Mouse (Mus musculus): ENCODE results near the gene Gpr142. TPM values are rescaled to one million over a fixed set of nuclear protein-coding genes. Genes with fewer than 3 reads are reported as not detected.

Gene Gpr142
- polyA plus RNA-seq, 1 experiment, result not detected

GRCm38 (mm10) chr11:114826686-114827085 lies 28.0 kb downstream of the Gpr142 start:
- no peak for DNase-seq
- Histone ChIP-seq H3K36me3 (ENCODE audit: control insufficient read depth, insufficient read depth, low read length) (no peaks in the 10 kb centered on the region), H3K27ac (ENCODE audit: control insufficient read depth, insufficient read depth, low read length) (no peak overlapping the region), H3K27me3 (ENCODE audit: control insufficient read depth, insufficient read depth, low read length) (no peaks in the 10 kb centered on the region), H3K4me3 (ENCODE audit: control insufficient read depth, insufficient read depth, low read length) (no peak overlapping the region), H3K4me1 (replicated peaks; ENCODE audit: control insufficient read depth, insufficient read depth, low read length) (peaks cover 9% of the 10 kb centered on the region; the same call in 1 of the 2 replicates)
- 19% methylated on average over 5 of the region's 5 CpGs for WGBS
- TF ChIP-seq POLR2A (IDR thresholded peaks at IDR 0.05; ENCODE audit: control insufficient read depth, extremely low read depth, insufficient read depth, low read length, poor library complexity), result no peak
- no peak for TF ChIP-seq CTCF (IDR thresholded peaks at IDR 0.05; ENCODE audit: borderline replicate concordance, control insufficient read depth, extremely low read depth, insufficient read depth, low read length, poor library complexity)

- H3K27me3 ChIP-seq (ENCODE audit: control insufficient read depth, insufficient read depth, low read length), result no peaks in the 10 kb centered on the region
- WGBS, result 28% methylated on average over 24 of the region's 24 CpGs
- TF ChIP-seq POLR2A (IDR thresholded peaks at IDR 0.05; ENCODE audit: control insufficient read depth, extremely low read depth, insufficient read depth, low read length, poor library complexity) (no peak), CTCF (IDR thresholded peaks at IDR 0.05; ENCODE audit: borderline replicate concordance, control insufficient read depth, extremely low read depth, insufficient read depth, low read length, poor library complexity) (no peak)
- no peak for DNase-seq
- H3K4me3 ChIP-seq (ENCODE audit: control insufficient read depth, insufficient read depth, low read length), result no peak overlapping the region
- no peaks in the 10 kb centered on the region for H3K36me3 ChIP-seq (ENCODE audit: control insufficient read depth, insufficient read depth, low read length)
- no peak overlapping the region for H3K27ac ChIP-seq (ENCODE audit: control insufficient read depth, insufficient read depth, low read length)
- H3K4me1 ChIP-seq (replicated peaks; ENCODE audit: control insufficient read depth, insufficient read depth, low read length), result peaks cover 9% of the 10 kb centered on the region; the same call in 1 of the 2 replicates
Measured at GRCm38 (mm10) chr11:114829499-114830432, 31.0 kb downstream of the Gpr142 start.

GRCm38 (mm10) chr11:114830433-114830773 lies 31.7 kb downstream of the Gpr142 start:
- DNase-seq, result no peak
- TF ChIP-seq CTCF (IDR thresholded peaks at IDR 0.05; ENCODE audit: borderline replicate concordance, control insufficient read depth, extremely low read depth, insufficient read depth, low read length, poor library complexity), result no peak
- TF ChIP-seq POLR2A (IDR thresholded peaks at IDR 0.05; ENCODE audit: control insufficient read depth, extremely low read depth, insufficient read depth, low read length, poor library complexity), result no peak
- Histone ChIP-seq H3K36me3 (ENCODE audit: control insufficient read depth, insufficient read depth, low read length) (no peaks in the 10 kb centered on the region), H3K4me1 (replicated peaks; ENCODE audit: control insufficient read depth, insufficient read depth, low read length) (peaks cover 9% of the 10 kb centered on the region; the same call in 1 of the 2 replicates), H3K27me3 (ENCODE audit: control insufficient read depth, insufficient read depth, low read length) (no peaks in the 10 kb centered on the region), H3K27ac (ENCODE audit: control insufficient read depth, insufficient read depth, low read length) (no peak overlapping the region), H3K4me3 (ENCODE audit: control insufficient read depth, insufficient read depth, low read length) (no peak overlapping the region)
- WGBS, result 79% methylated on average over 8 of the region's 8 CpGs

- TF ChIP-seq POLR2A (IDR thresholded peaks at IDR 0.05; ENCODE audit: control insufficient read depth, extremely low read depth, insufficient read depth, low read length, poor library complexity) (no peak), CTCF (IDR thresholded peaks at IDR 0.05; ENCODE audit: borderline replicate concordance, control insufficient read depth, extremely low read depth, insufficient read depth, low read length, poor library complexity) (no peak)
- H3K27ac ChIP-seq (ENCODE audit: control insufficient read depth, insufficient read depth, low read length), result no peak overlapping the region
- no peak overlapping the region for H3K4me3 ChIP-seq (ENCODE audit: control insufficient read depth, insufficient read depth, low read length)
- WGBS, result 86% methylated on average over 5 of the region's 5 CpGs
- no peaks in the 10 kb centered on the region for H3K27me3 ChIP-seq (ENCODE audit: control insufficient read depth, insufficient read depth, low read length)
- peaks cover 9% of the 10 kb centered on the region; the same call in 1 of the 2 replicates for H3K4me1 ChIP-seq (replicated peaks; ENCODE audit: control insufficient read depth, insufficient read depth, low read length)
- DNase-seq, result no peak
- H3K36me3 ChIP-seq (ENCODE audit: control insufficient read depth, insufficient read depth, low read length), result no peaks in the 10 kb centered on the region
Measured at GRCm38 (mm10) chr11:114833166-114833565, 34.4 kb downstream of the Gpr142 start.

- no peaks in the 10 kb centered on the region for H3K27me3 ChIP-seq (ENCODE audit: control insufficient read depth, insufficient read depth, low read length)
- no peaks in the 10 kb centered on the region for H3K36me3 ChIP-seq (ENCODE audit: control insufficient read depth, insufficient read depth, low read length)
- TF ChIP-seq POLR2A (IDR thresholded peaks at IDR 0.05; ENCODE audit: control insufficient read depth, extremely low read depth, insufficient read depth, low read length, poor library complexity), result no peak
- TF ChIP-seq CTCF (IDR thresholded peaks at IDR 0.05; ENCODE audit: borderline replicate concordance, control insufficient read depth, extremely low read depth, insufficient read depth, low read length, poor library complexity), result no peak
- 23% methylated on average over 8 of the region's 8 CpGs for WGBS
- H3K27ac ChIP-seq (ENCODE audit: control insufficient read depth, insufficient read depth, low read length), result no peak overlapping the region
- H3K4me1 ChIP-seq (replicated peaks; ENCODE audit: control insufficient read depth, insufficient read depth, low read length), result no peaks in the 10 kb centered on the region; the same call in 1 of the 2 replicates
- no peak overlapping the region for H3K4me3 ChIP-seq (ENCODE audit: control insufficient read depth, insufficient read depth, low read length)
- DNase-seq, result no peak
Measured at GRCm38 (mm10) chr11:114843818-114844463, 45.2 kb downstream of the Gpr142 start.

- no peak for DNase-seq
- H3K27me3 ChIP-seq (ENCODE audit: control insufficient read depth, insufficient read depth, low read length), result no peaks in the 10 kb centered on the region
- H3K27ac ChIP-seq (ENCODE audit: control insufficient read depth, insufficient read depth, low read length), result no peak overlapping the region
- no peak overlapping the region for H3K4me3 ChIP-seq (ENCODE audit: control insufficient read depth, insufficient read depth, low read length)
- no peaks in the 10 kb centered on the region for H3K36me3 ChIP-seq (ENCODE audit: control insufficient read depth, insufficient read depth, low read length)
- TF ChIP-seq CTCF (IDR thresholded peaks at IDR 0.05; ENCODE audit: borderline replicate concordance, control insufficient read depth, extremely low read depth, insufficient read depth, low read length, poor library complexity), result no peak
- TF ChIP-seq POLR2A (IDR thresholded peaks at IDR 0.05; ENCODE audit: control insufficient read depth, extremely low read depth, insufficient read depth, low read length, poor library complexity), result no peak
- no peaks in the 10 kb centered on the region; the same call in 1 of the 2 replicates for H3K4me1 ChIP-seq (replicated peaks; ENCODE audit: control insufficient read depth, insufficient read depth, low read length)
- WGBS, result 89% methylated on average over 7 of the region's 7 CpGs
Measured at GRCm38 (mm10) chr11:114844464-114845220, 45.9 kb downstream of the Gpr142 start.
